Mouse (Mus musculus) T-helper 1 cell (primary cell): ENCODE results near the gene Ube2h.

ENCODE experiments used
- in situ Hi-C: fragments of 300-600 bp; cut with MboI, MseI; formaldehyde crosslinking; loops from one replicate; pipeline ENCODE4 v1.15.1; 2025; ENCODE audit warnings: high pct_unique_total_duplicates

Gene Ube2h

GRCm38 (mm10) chr6:30299683-30300082, 4.7 kb downstream of the Ube2h start:
- in situ Hi-C loops, result no loop called here

- in situ Hi-C loops, result no loop called here
Measured at GRCm38 (mm10) chr6:30299116-30299515, 5.2 kb downstream of the Ube2h start.

GRCm38 (mm10) chr6:30292579-30292978, 11.8 kb downstream of the Ube2h start:
- in situ Hi-C loops, result no loop called here

- in situ Hi-C loops, result no loop called here
Measured at GRCm38 (mm10) chr6:30287958-30288357, 16.4 kb downstream of the Ube2h start.

- in situ Hi-C loops, result no loop called here
Measured at GRCm38 (mm10) chr6:30286642-30287041, 17.7 kb downstream of the Ube2h start.

GRCm38 (mm10) chr6:30284177-30284576, 20.2 kb downstream of the Ube2h start:
- in situ Hi-C loops, result no loop called here

GRCm38 (mm10) chr6:30282361-30282760, 22.0 kb downstream of the Ube2h start:
- in situ Hi-C loops, result no loop called here

GRCm38 (mm10) chr6:30278374-30278773, 26.0 kb downstream of the Ube2h start:
- in situ Hi-C loops, result no loop called here

GRCm38 (mm10) chr6:30276882-30277281, 27.5 kb downstream of the Ube2h start:
- in situ Hi-C loops, result no loop called here

- in situ Hi-C loops, result no loop called here
Measured at GRCm38 (mm10) chr6:30276375-30276774, 28.0 kb downstream of the Ube2h start.

GRCm38 (mm10) chr6:30275159-30275847, 29.0 kb downstream of the Ube2h start:
- in situ Hi-C loops, result no loop called here

- in situ Hi-C loops, result no loop called here
Measured at GRCm38 (mm10) chr6:30272911-30273310, 31.4 kb downstream of the Ube2h start.

- in situ Hi-C loops, result no loop called here
Measured at GRCm38 (mm10) chr6:30272338-30272905, 31.9 kb downstream of the Ube2h start.

GRCm38 (mm10) chr6:30269846-30270245, 34.5 kb downstream of the Ube2h start:
- in situ Hi-C loops, result no loop called here

GRCm38 (mm10) chr6:30267486-30267885, 36.9 kb downstream of the Ube2h start:
- in situ Hi-C loops, result no loop called here

GRCm38 (mm10) chr6:30265402-30265801, 38.9 kb downstream of the Ube2h start:
- in situ Hi-C loops, result no loop called here

GRCm38 (mm10) chr6:30263053-30263452, 41.3 kb downstream of the Ube2h start:
- in situ Hi-C loops, result no loop called here

- in situ Hi-C loops, result no loop called here
Measured at GRCm38 (mm10) chr6:30259271-30259670, 45.1 kb downstream of the Ube2h start.

- in situ Hi-C loops, result no loop called here
Measured at GRCm38 (mm10) chr6:30257962-30258361, 46.4 kb downstream of the Ube2h start.

- in situ Hi-C loops, result no loop called here
Measured at GRCm38 (mm10) chr6:30255846-30256245, 48.5 kb downstream of the Ube2h start.

- in situ Hi-C loops, result no loop called here
Measured at GRCm38 (mm10) chr6:30252271-30253010, 51.9 kb downstream of the Ube2h start.

GRCm38 (mm10) chr6:30248708-30249107, 55.6 kb downstream of the Ube2h start:
- in situ Hi-C loops, result no loop called here

GRCm38 (mm10) chr6:30245940-30246339, 58.4 kb downstream of the Ube2h start:
- in situ Hi-C loops, result no loop called here
